Mouse (Mus musculus): ENCODE results near the gene Rhbdl2. TPM values are rescaled to one million over a fixed set of nuclear protein-coding genes. Genes with fewer than 3 reads are reported as not detected.

Gene Rhbdl2
- polyA plus RNA-seq (2012; fragmentation: generic; extraction: Trizol): under 1 TPM; 0.13 to 0.41 TPM

GRCm38 (mm10) chr4:123787191-123787985 is at the start of gene Rhbdl2:
Rhbdl2 (plus strand) TSS chr4:123787874.

GRCm38 (mm10) chr4:123750152-123750651 is 37.5 kb upstream of the Rhbdl2 start, which contains the start of gene Akirin1:
Akirin1 (minus strand) TSS chr4:123750345.

GRCm38 (mm10) chr4:123859379-123859778 is 71.7 kb downstream of the Rhbdl2 start, which contains the start of gene 4933427I04Rik:
4933427I04Rik (plus strand) TSS chr4:123859679.

Other genes with a start within 250 kb of the Rhbdl2 start
- 10 to 100 TPM in 1 of 2 experiments, 1 to 10 TPM in 1; 2.4 to 37.3 TPM for gene Macf1, start 103.5 kb upstream of the Rhbdl2 start, polyA plus RNA-seq (2012; fragmentation: generic; extraction: Trizol)
- 100 to 1,000 TPM; 156 to 312 TPM for gene Ndufs5, start 69.7 kb upstream of the Rhbdl2 start, polyA plus RNA-seq (2012; fragmentation: generic; extraction: Trizol)
- gene Akirin1, start 37.5 kb upstream of the Rhbdl2 start, polyA plus RNA-seq (2012; fragmentation: generic; extraction: Trizol): 1 to 10 TPM; 1.2 to 7.3 TPM
- under 1 TPM in 1 of 2 experiments, not detected in 1; 0.02 TPM for gene 4933427I04Rik, start 71.8 kb downstream of the Rhbdl2 start, polyA plus RNA-seq (2012; fragmentation: generic; extraction: Trizol)
- gene Mycbp, start 117.0 kb downstream of the Rhbdl2 start, polyA plus RNA-seq (2012; fragmentation: generic; extraction: Trizol): 10 to 100 TPM; 12.3 to 24.6 TPM
- gene Rragc, start 129.6 kb downstream of the Rhbdl2 start, polyA plus RNA-seq (2012; fragmentation: generic; extraction: Trizol): 10 to 100 TPM in 1 of 2 experiments, 1 to 10 TPM in 1; 7.8 to 38.6 TPM
- gene 4930535I16Rik, start 130.1 kb downstream of the Rhbdl2 start, polyA plus RNA-seq (2012; fragmentation: generic; extraction: Trizol): under 1 TPM; 0.07 to 0.21 TPM